11 mouse cellular contexts compared by ENCODE assay signal in genomic region chr2:158115838-158116453, GRCm38 (mm10). TPM values are rescaled to one million over a fixed set of nuclear protein-coding genes. Genes with fewer than 3 reads are reported as not detected.
DNase-seq lines count a peak whose midpoint lies in the region; ATAC-seq and TF ChIP-seq lines count a peak whose summit lies in the region.
"Had no signal": no experiment of that assay in that cellular context is flagged by ENCODE, and none has a peak within 500 bp of the region (broad histone marks: within the 10 kb centered on the region; RNA-seq: fewer than 3 reads in every experiment).

No protein-coding gene starts in this region.

- WGBS in heart, embryonic 13.5 days = 80% methylated on average over 3 of the region's 3 CpGs
- 80% methylated on average over 3 of the region's 3 CpGs for WGBS in lung, embryonic 16.5 days
- WGBS in heart, postnatal 0 days = 78% methylated on average over 3 of the region's 3 CpGs

- no peak overlapping the region for H3K4me2 ChIP-seq in heart, embryonic 13.5 days
- H3K4me2 ChIP-seq in lung, embryonic 16.5 days (ENCODE audit: low read depth, low read length) = no peak overlapping the region
- no peak overlapping the region for H3K4me2 ChIP-seq in heart, postnatal 0 days (ENCODE audit: low read depth, low read length)
- H3K4me2 ChIP-seq: midbrain, embryonic 12.5 days had no signal

- no peak overlapping the region for H3K4me3 ChIP-seq in heart, embryonic 13.5 days
- no peak overlapping the region for H3K4me3 ChIP-seq in lung, embryonic 16.5 days (ENCODE audit: low read length)
- H3K4me3 ChIP-seq in heart, postnatal 0 days (ENCODE audit: low read depth, low read length) = no peak overlapping the region
- H3K4me3 ChIP-seq: erythroblast, embryonic 14.5 days; midbrain, embryonic 12.5 days had no signal

- no peak for DNase-seq in heart, postnatal 25 days (ENCODE audit: low spot score)
- no peak for DNase-seq in lung, postnatal 25 days (ENCODE audit: low spot score)
- no peak for DNase-seq in heart, postnatal 0 days (ENCODE audit: low spot score)
- peak; percentile 17 to 35 for DNase-seq in thymus, postnatal 36 days
- DNase-seq in cerebellum, adult 9-10 months = no peak
- no peak for DNase-seq in left cerebral cortex, postnatal 14 days (ENCODE audit: low spot score in 2 of 2)
- DNase-seq: adrenal gland, postnatal 10 days had no signal

- no peak for TF ChIP-seq CTCF in heart, postnatal 0 days (IDR thresholded peaks at IDR 0.05; ENCODE audit: low read depth)

- H3K9me3 ChIP-seq in heart, embryonic 13.5 days = no peaks in the 10 kb centered on the region
- no peaks in the 10 kb centered on the region for H3K9me3 ChIP-seq in lung, embryonic 16.5 days (ENCODE audit: control insufficient read depth, low read length)
- H3K9me3 ChIP-seq in heart, postnatal 0 days (replicated peaks; ENCODE audit: control insufficient read depth, low read length) = no peaks in the 10 kb centered on the region
- H3K9me3 ChIP-seq: midbrain, embryonic 12.5 days had no signal

- peak overlapping the region; percentile 45 for H3K27ac ChIP-seq in heart, embryonic 13.5 days (replicated peaks)
- peak overlapping the region; percentile 55 for H3K27ac ChIP-seq in lung, embryonic 16.5 days (ENCODE audit: low read length)
- peak overlapping the region; percentile 31; the same call in 1 of the 2 replicates for H3K27ac ChIP-seq in heart, postnatal 0 days (ENCODE audit: low read depth)
- H3K27ac ChIP-seq: midbrain, embryonic 12.5 days had no signal

- no peak for TF ChIP-seq EP300 in heart, postnatal 0 days (IDR thresholded peaks at IDR 0.05; ENCODE audit: low read depth)

- no peaks in the 10 kb centered on the region for H3K27me3 ChIP-seq in heart, embryonic 13.5 days (replicated peaks)
- H3K27me3 ChIP-seq in lung, embryonic 16.5 days (ENCODE audit: control insufficient read depth, insufficient read depth, low read depth, low read length) = no peaks in the 10 kb centered on the region
- no peaks in the 10 kb centered on the region for H3K27me3 ChIP-seq in heart, postnatal 0 days (ENCODE audit: control insufficient read depth, insufficient read depth, low read length)
- H3K27me3 ChIP-seq: midbrain, embryonic 12.5 days had no signal

- no peak overlapping the region for H3K9ac ChIP-seq in heart, embryonic 13.5 days
- H3K9ac ChIP-seq in lung, embryonic 16.5 days (ENCODE audit: low read length) = no peak overlapping the region
- H3K9ac ChIP-seq in heart, postnatal 0 days (replicated peaks; ENCODE audit: low read depth, low read length) = no peak overlapping the region
- H3K9ac ChIP-seq: midbrain, embryonic 12.5 days had no signal

- ATAC-seq in heart, embryonic 13.5 days (ENCODE audit: extremely low read depth, insufficient number of reproducible peaks, low FRiP score, low TSS enrichment) = no peak
- no peak for ATAC-seq in lung, embryonic 16.5 days (ENCODE audit: low read depth)
- ATAC-seq in heart, postnatal 0 days (ENCODE audit: insufficient read depth, low read depth) = no peak

- H3K4me1 ChIP-seq in heart, embryonic 13.5 days = peaks cover 57% of the 10 kb centered on the region
- H3K4me1 ChIP-seq in lung, embryonic 16.5 days (replicated peaks; ENCODE audit: control insufficient read depth, insufficient read depth, low read length) = peaks cover 27% of the 10 kb centered on the region
- H3K4me1 ChIP-seq in heart, postnatal 0 days (ENCODE audit: control insufficient read depth, insufficient read depth) = peaks cover 30% of the 10 kb centered on the region
- H3K4me1 ChIP-seq: midbrain, embryonic 12.5 days had no signal

- intact Hi-C loops in heart, postnatal 25 days (cut with DNase I) = no loop called here
- intact Hi-C loops in left cerebral cortex, postnatal 14 days (cut with DNase I) = no loop called here

- H3K36me3 ChIP-seq in heart, embryonic 13.5 days = peaks cover 52% of the 10 kb centered on the region
- H3K36me3 ChIP-seq in lung, embryonic 16.5 days (ENCODE audit: control insufficient read depth, insufficient read depth, low read length) = peaks cover 15% of the 10 kb centered on the region
- H3K36me3 ChIP-seq in heart, postnatal 0 days (replicated peaks; ENCODE audit: control insufficient read depth, insufficient read depth, low read length) = peaks cover 42% of the 10 kb centered on the region
- H3K36me3 ChIP-seq: midbrain, embryonic 12.5 days had no signal

RNA-seq across cellular contexts. Expression of gene Tgm2, which starts 30.3 kb away (rescaled TPM):
- 218 and 237 TPM in 2 replicates for polyA plus RNA-seq in heart, embryonic 13.5 days (2015; fragmentation: Nextera tagmentation; extraction: Ambion mirVana)
- total RNA-seq in heart, postnatal 25 days (2021) = 100 to 1,000 TPM; 238 to 253 TPM
- polyA plus RNA-seq in lung, embryonic 16.5 days (2015; fragmentation: Nextera tagmentation; extraction: Ambion mirVana) = 75.8 and 81.6 TPM in 2 replicates
- 445 and 622 TPM in 2 replicates for total RNA-seq in heart, postnatal 0 days (2014; rRNA removed; ENCODE audit: low replicate concordance)
- polyA plus RNA-seq in heart, postnatal 0 days (2015; fragmentation: Nextera tagmentation; extraction: Ambion mirVana) = 136 and 155 TPM in 2 replicates
- 1 to 10 TPM; 7.1 to 8.3 TPM for total RNA-seq in left cerebral cortex, postnatal 14 days (2021)

Comparison
In these comparisons a context has a peak if more than half of its experiments do, and no peak if none do; other contexts are left out.
1. DNase-seq: peak in thymus, postnatal 36 days (2 of 2); none in heart, postnatal 25 days (single experiment), lung, postnatal 25 days (single experiment), heart, postnatal 0 days (single experiment), cerebellum, adult 9-10 months (single experiment) and left cerebral cortex, postnatal 14 days (0 of 2).
2. RNA of gene Tgm2, which starts 30.3 kb away (total RNA-seq): 445 to 622 TPM in heart, postnatal 0 days and 238 to 253 TPM in heart, postnatal 25 days; 7.1 to 8.3 TPM in left cerebral cortex, postnatal 14 days; every median in the first group is over 10 times any median in the second.
3. Peak in every context shown above with its lines, with median percentiles within 50 percentile points of each other: H3K27ac ChIP-seq.